ENCODE assay signal across 11 mouse cellular contexts in genomic region chr6:91114716-91115115, GRCm38 (mm10). TPM values are rescaled to one million over a fixed set of nuclear protein-coding genes. Genes with fewer than 3 reads are reported as not detected.
DNase-seq lines count a peak whose midpoint lies in the region; ATAC-seq lines count a peak whose summit lies in the region.
"Had no signal": no experiment of that assay in that cellular context is flagged by ENCODE, and none has a peak within 500 bp of the region (broad histone marks: within the 10 kb centered on the region; RNA-seq: fewer than 3 reads in every experiment).

No protein-coding gene starts in this region.

- no peak for DNase-seq in heart, embryonic 10.5 days (ENCODE audit: low spot score)
- DNase-seq in midbrain, embryonic 14.5 days, result no peak
- no peak for DNase-seq in midbrain, embryonic 10.5 days (ENCODE audit: low spot score)
- peak; percentile 37 to 53 for DNase-seq in thymus, postnatal 10 days (ENCODE audit: low spot score in 2 of 2)
- DNase-seq in gastrocnemius, postnatal 25 days, result no peak
- no peak for DNase-seq in adrenal gland, adult 18-20 months (ENCODE audit: low spot score in 2 of 2)
- DNase-seq: gastrocnemius, postnatal 10 days; right cerebral cortex, postnatal 4 days had no signal

- 37% methylated on average over 2 of the region's 2 CpGs for WGBS in heart, embryonic 11.5 days (ENCODE audit: insufficient replicate concordance)
- 56% methylated on average over 2 of the region's 2 CpGs for WGBS in heart, embryonic 10.5 days
- WGBS in midbrain, embryonic 14.5 days, result 50% methylated on average over 2 of the region's 2 CpGs
- 79% methylated on average over 2 of the region's 2 CpGs for WGBS in midbrain, embryonic 10.5 days
- WGBS in liver, embryonic 12.5 days (ENCODE audit: insufficient replicate concordance), result 27% methylated on average over 2 of the region's 2 CpGs

- no peak overlapping the region for H3K4me3 ChIP-seq in heart, embryonic 11.5 days (ENCODE audit: low read depth, low read length)
- no peak overlapping the region for H3K4me3 ChIP-seq in heart, embryonic 10.5 days
- no peak overlapping the region for H3K4me3 ChIP-seq in midbrain, embryonic 14.5 days (replicated peaks; ENCODE audit: low read depth, low read length)
- H3K4me3 ChIP-seq in midbrain, embryonic 10.5 days, result no peak overlapping the region
- peak overlapping the region; percentile 94 for H3K4me3 ChIP-seq in liver, embryonic 12.5 days

- no peaks in the 10 kb centered on the region for H3K36me3 ChIP-seq in heart, embryonic 11.5 days (ENCODE audit: control insufficient read depth, insufficient read depth, low read length)
- H3K36me3 ChIP-seq in heart, embryonic 10.5 days, result no peaks in the 10 kb centered on the region
- no peaks in the 10 kb centered on the region for H3K36me3 ChIP-seq in midbrain, embryonic 14.5 days (ENCODE audit: control insufficient read depth, insufficient read depth, low read length)
- H3K36me3 ChIP-seq in midbrain, embryonic 10.5 days, result peaks cover 8% of the 10 kb centered on the region; the same call in 1 of the 2 replicates
- peaks cover 29% of the 10 kb centered on the region for H3K36me3 ChIP-seq in liver, embryonic 12.5 days

- H3K4me1 ChIP-seq in heart, embryonic 11.5 days (ENCODE audit: control insufficient read depth, insufficient read depth, low read length), result peaks cover 15% of the 10 kb centered on the region
- H3K4me1 ChIP-seq in heart, embryonic 10.5 days, result peaks cover 22% of the 10 kb centered on the region
- peaks cover 26% of the 10 kb centered on the region for H3K4me1 ChIP-seq in midbrain, embryonic 14.5 days (ENCODE audit: control insufficient read depth, insufficient read depth, low read length)
- H3K4me1 ChIP-seq in midbrain, embryonic 10.5 days, result peaks cover 38% of the 10 kb centered on the region
- peaks cover 84% of the 10 kb centered on the region for H3K4me1 ChIP-seq in liver, embryonic 12.5 days

- H3K27ac ChIP-seq in heart, embryonic 11.5 days (ENCODE audit: low read depth, low read length), result no peak overlapping the region
- no peak overlapping the region for H3K27ac ChIP-seq in heart, embryonic 10.5 days
- H3K27ac ChIP-seq in midbrain, embryonic 14.5 days (replicated peaks; ENCODE audit: low read depth, low read length), result no peak overlapping the region
- H3K27ac ChIP-seq in midbrain, embryonic 10.5 days (replicated peaks), result no peak overlapping the region
- H3K27ac ChIP-seq in liver, embryonic 12.5 days, result peak overlapping the region; percentile 95

- ATAC-seq in heart, embryonic 11.5 days (replicated peaks; ENCODE audit: insufficient number of reproducible peaks, low FRiP score, low TSS enrichment), result no peak
- ATAC-seq in midbrain, embryonic 14.5 days (ENCODE audit: low FRiP score, low TSS enrichment), result no peak
- ATAC-seq in liver, embryonic 12.5 days, result no peak

- H3K4me2 ChIP-seq in heart, embryonic 11.5 days, result peak overlapping the region; percentile 100; the same call in 1 of the 2 replicates
- peak overlapping the region; percentile 72; the same call in 1 of the 2 replicates for H3K4me2 ChIP-seq in midbrain, embryonic 14.5 days (ENCODE audit: low read length)
- peak overlapping the region; percentile 93 for H3K4me2 ChIP-seq in liver, embryonic 12.5 days

- no peaks in the 10 kb centered on the region for H3K9me3 ChIP-seq in heart, embryonic 11.5 days (replicated peaks; ENCODE audit: control insufficient read depth, low read length)
- no peaks in the 10 kb centered on the region for H3K9me3 ChIP-seq in heart, embryonic 10.5 days
- H3K9me3 ChIP-seq in midbrain, embryonic 14.5 days (ENCODE audit: control insufficient read depth, low read length), result no peaks in the 10 kb centered on the region
- H3K9me3 ChIP-seq in midbrain, embryonic 10.5 days (replicated peaks), result no peaks in the 10 kb centered on the region
- H3K9me3 ChIP-seq in liver, embryonic 12.5 days (replicated peaks), result no peaks in the 10 kb centered on the region

- H3K27me3 ChIP-seq in heart, embryonic 11.5 days (ENCODE audit: control insufficient read depth, insufficient read depth, low read length), result no peaks in the 10 kb centered on the region
- peaks cover 16% of the 10 kb centered on the region; the same call in 1 of the 2 replicates for H3K27me3 ChIP-seq in heart, embryonic 10.5 days (ENCODE audit: insufficient read depth, poor library complexity, severe bottlenecking)
- H3K27me3 ChIP-seq in midbrain, embryonic 14.5 days (ENCODE audit: control insufficient read depth, insufficient read depth, low read length), result no peaks in the 10 kb centered on the region
- H3K27me3 ChIP-seq in midbrain, embryonic 10.5 days (ENCODE audit: low read depth, poor library complexity, severe bottlenecking), result peaks cover 28% of the 10 kb centered on the region
- no peaks in the 10 kb centered on the region; the same call in 1 of the 2 replicates for H3K27me3 ChIP-seq in liver, embryonic 12.5 days (replicated peaks)

- H3K9ac ChIP-seq in heart, embryonic 11.5 days (ENCODE audit: low read depth, low read length), result no peak overlapping the region
- H3K9ac ChIP-seq in midbrain, embryonic 14.5 days (replicated peaks; ENCODE audit: low read length), result no peak overlapping the region
- H3K9ac ChIP-seq in liver, embryonic 12.5 days, result peak overlapping the region; percentile 96

RNA-seq across cellular contexts. Expression of gene Nup210, which starts 1.9 kb away (rescaled TPM):
- polyA plus RNA-seq in heart, embryonic 11.5 days (2014; fragmentation: Nextera tagmentation; extraction: Ambion mirVana), result 5.1 and 5.6 TPM in 2 replicates
- 10.7 and 11.6 TPM in 2 replicates for polyA plus RNA-seq in heart, embryonic 10.5 days (2016; fragmentation: Nextera tagmentation; extraction: Ambion mirVana)
- polyA plus RNA-seq in midbrain, embryonic 14.5 days (2014; fragmentation: Nextera tagmentation; extraction: Ambion mirVana), result 17.1 and 28.0 TPM in 2 replicates
- 26.2 and 29.7 TPM in 2 replicates for polyA plus RNA-seq in midbrain, embryonic 10.5 days (2016; fragmentation: Nextera tagmentation; extraction: Ambion mirVana)
- 54.0 and 55.6 TPM in 2 replicates for polyA plus RNA-seq in liver, embryonic 12.5 days (2016; fragmentation: Nextera tagmentation; extraction: Ambion mirVana)
- total RNA-seq in gastrocnemius, postnatal 25 days (2021), result 10 to 100 TPM; 20.1 to 21.6 TPM
- total RNA-seq in adrenal gland, adult 18-20 months (2021), result 1 to 10 TPM; 3.9 to 4.6 TPM
- polyA plus RNA-seq: C2C12 had no signal

RNA-seq across cellular contexts. Expression of gene Hdac11, which starts 41.7 kb away (rescaled TPM):
- polyA plus RNA-seq in heart, embryonic 11.5 days (2014; fragmentation: Nextera tagmentation; extraction: Ambion mirVana), result 7.9 TPM in 2 replicates
- polyA plus RNA-seq in heart, embryonic 10.5 days (2016; fragmentation: Nextera tagmentation; extraction: Ambion mirVana), result 6.4 and 6.8 TPM in 2 replicates
- 42.1 and 50.3 TPM in 2 replicates for polyA plus RNA-seq in midbrain, embryonic 14.5 days (2014; fragmentation: Nextera tagmentation; extraction: Ambion mirVana)
- 9.4 and 12.0 TPM in 2 replicates for polyA plus RNA-seq in midbrain, embryonic 10.5 days (2016; fragmentation: Nextera tagmentation; extraction: Ambion mirVana)
- polyA plus RNA-seq in liver, embryonic 12.5 days (2016; fragmentation: Nextera tagmentation; extraction: Ambion mirVana), result 6.0 and 7.5 TPM in 2 replicates
- 1 to 10 TPM; 5.9 to 6.0 TPM for total RNA-seq in gastrocnemius, postnatal 25 days (2021)
- 10 to 100 TPM in 1 of 2 experiments, 1 to 10 TPM in 1; 7.1 to 10.9 TPM for total RNA-seq in adrenal gland, adult 18-20 months (2021)

Comparison
In these comparisons a context has a peak if more than half of its experiments do, and no peak if none do; other contexts are left out.
1. DNase-seq: peak in thymus, postnatal 10 days (2 of 2); none in heart, embryonic 10.5 days (single experiment), midbrain, embryonic 14.5 days (single experiment), midbrain, embryonic 10.5 days (single experiment), gastrocnemius, postnatal 25 days (single experiment) and adrenal gland, adult 18-20 months (0 of 2).
2. Peak in every context shown above with its lines, with median percentiles within 50 percentile points of each other: H3K4me2 ChIP-seq.